Mouse (Mus musculus): ENCODE measurements at regions not wholly inside any gene's neighbourhood (a gene's known extent, or its start where the extent isn't known, plus 50 kb on each side); places are given as distances from the start of the nearest gene placed in this dataset.

DNA sequence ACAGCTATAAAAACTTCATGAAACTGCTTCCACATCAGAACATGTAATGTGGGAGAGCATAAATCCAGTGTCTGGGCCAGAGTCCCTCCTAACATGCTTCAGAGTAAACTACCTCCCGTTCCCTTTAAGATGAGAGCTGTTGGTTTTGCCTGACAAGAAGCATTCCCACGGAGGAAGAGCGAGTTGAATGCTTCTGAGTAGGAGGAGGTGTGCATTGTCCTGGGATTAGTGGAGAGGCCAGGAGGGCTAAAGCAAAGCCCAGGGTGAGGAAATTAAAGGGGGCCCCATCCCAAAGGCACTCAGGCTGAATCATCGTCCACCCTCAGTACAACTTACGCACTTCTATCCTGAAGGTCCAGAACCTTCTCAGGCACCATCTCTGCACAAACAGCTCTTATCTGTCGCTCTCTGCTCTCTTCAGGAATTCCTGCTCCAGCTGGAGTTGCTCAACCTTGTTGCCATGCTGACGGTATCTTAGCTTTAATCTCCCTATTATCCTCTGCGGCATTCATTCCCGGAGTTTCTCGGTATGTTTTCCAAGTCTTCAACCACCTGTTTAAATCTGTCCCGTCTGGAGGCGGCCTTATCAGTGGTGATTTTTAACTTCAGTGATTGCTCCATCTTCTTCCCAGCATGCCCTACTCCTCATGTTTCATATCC, 85.9 kb upstream of the Magi3 start:
- Histone ChIP-seq H3K27me3 (replicated peaks; ENCODE audit: control insufficient read depth, insufficient read depth, low read length) (no peaks in the 10 kb centered on the region), H3K9me3 (ENCODE audit: control insufficient read depth, low read length) (no peaks in the 10 kb centered on the region), H3K36me3 (ENCODE audit: control insufficient read depth, insufficient read depth, low read length) (no peaks in the 10 kb centered on the region), H3K27ac (replicated peaks; ENCODE audit: low read depth, low read length) (no peak overlapping the region), H3K4me3 (ENCODE audit: low read depth, low read length) (no peak overlapping the region), H3K4me1 (ENCODE audit: control insufficient read depth, insufficient read depth, low read length) (no peaks in the 10 kb centered on the region), H3K9ac (ENCODE audit: low read depth, low read length) (no peak overlapping the region), H3K4me2 (ENCODE audit: low read depth, low read length) (no peak overlapping the region)
- DNase-seq (ENCODE audit: low spot score) (peak; percentile 74), ATAC-seq (ENCODE audit: low read depth) (peak; percentile 76)
- 26% methylated on average over 12 of the region's 12 CpGs for WGBS

- Histone ChIP-seq H3K4me2 (ENCODE audit: low read depth, low read length) (no peak overlapping the region), H3K9ac (ENCODE audit: low read depth, low read length) (no peak overlapping the region), H3K36me3 (ENCODE audit: control insufficient read depth, insufficient read depth, low read length) (no peaks in the 10 kb centered on the region), H3K9me3 (ENCODE audit: control insufficient read depth, low read length) (no peaks in the 10 kb centered on the region), H3K4me1 (ENCODE audit: control insufficient read depth, insufficient read depth, low read length) (no peaks in the 10 kb centered on the region), H3K27ac (replicated peaks; ENCODE audit: low read depth, low read length) (no peak overlapping the region), H3K27me3 (replicated peaks; ENCODE audit: control insufficient read depth, insufficient read depth, low read length) (no peaks in the 10 kb centered on the region), H3K4me3 (ENCODE audit: low read depth, low read length) (no peak overlapping the region)
- ATAC-seq (ENCODE audit: low read depth) = peak; percentile 48; the same call in 1 of the 2 replicates
- DNase-seq (ENCODE audit: low spot score) = peak; percentile 47
- WGBS = 57% methylated on average over 7 of the region's 7 CpGs
Observed at GRCm38 (mm10) chr3:104303577-104303976, 83.4 kb upstream of the Magi3 start.

GRCm38 (mm10) chr3:104300201-104300600, 80.0 kb upstream of the Magi3 start:
- DNase-seq (ENCODE audit: low spot score) (no peak), ATAC-seq (ENCODE audit: low read depth) (no peak)
- Histone ChIP-seq H3K36me3 (ENCODE audit: control insufficient read depth, insufficient read depth, low read length) (no peaks in the 10 kb centered on the region), H3K4me3 (ENCODE audit: low read depth, low read length) (no peak overlapping the region), H3K4me2 (ENCODE audit: low read depth, low read length) (no peak overlapping the region), H3K9ac (ENCODE audit: low read depth, low read length) (no peak overlapping the region), H3K4me1 (ENCODE audit: control insufficient read depth, insufficient read depth, low read length) (peaks cover 3% of the 10 kb centered on the region; the same call in 1 of the 2 replicates), H3K27me3 (replicated peaks; ENCODE audit: control insufficient read depth, insufficient read depth, low read length) (no peaks in the 10 kb centered on the region), H3K9me3 (ENCODE audit: control insufficient read depth, low read length) (no peaks in the 10 kb centered on the region), H3K27ac (replicated peaks; ENCODE audit: low read depth, low read length) (no peak overlapping the region)
- WGBS = 92% methylated on average over 5 of the region's 5 CpGs

GRCm38 (mm10) chr3:104298878-104299277, 78.7 kb upstream of the Magi3 start:
- no peak overlapping the region for H3K4me3 ChIP-seq (ENCODE audit: low read depth, low read length)

GRCm38 (mm10) chr3:104298409-104298808, 78.2 kb upstream of the Magi3 start:
- Histone ChIP-seq H3K9me3 (ENCODE audit: control insufficient read depth, low read length) (no peaks in the 10 kb centered on the region), H3K27ac (replicated peaks; ENCODE audit: low read depth, low read length) (no peak overlapping the region), H3K9ac (ENCODE audit: low read depth, low read length) (no peak overlapping the region), H3K36me3 (ENCODE audit: control insufficient read depth, insufficient read depth, low read length) (no peaks in the 10 kb centered on the region), H3K4me2 (ENCODE audit: low read depth, low read length) (no peak overlapping the region), H3K27me3 (replicated peaks; ENCODE audit: control insufficient read depth, insufficient read depth, low read length) (no peaks in the 10 kb centered on the region), H3K4me1 (ENCODE audit: control insufficient read depth, insufficient read depth, low read length) (peaks cover 9% of the 10 kb centered on the region), H3K4me3 (ENCODE audit: low read depth, low read length) (no peak overlapping the region)
- DNase-seq (ENCODE audit: low spot score) (no peak), ATAC-seq (ENCODE audit: low read depth) (no peak)
- WGBS = 83% methylated on average over 2 of the region's 2 CpGs

More at GRCm38 (mm10) chr3:104298878-104299277, 78.7 kb upstream of the Magi3 start:
- no peak overlapping the region for H3K4me2 ChIP-seq (ENCODE audit: low read depth, low read length)
- peaks cover 9% of the 10 kb centered on the region for H3K4me1 ChIP-seq (ENCODE audit: control insufficient read depth, insufficient read depth, low read length)
- ATAC-seq (ENCODE audit: low read depth) (no peak), DNase-seq (ENCODE audit: low spot score) (no peak)
- 57% methylated on average over 4 of the region's 4 CpGs for WGBS
- no peaks in the 10 kb centered on the region for H3K27me3 ChIP-seq (replicated peaks; ENCODE audit: control insufficient read depth, insufficient read depth, low read length)
- no peak overlapping the region for H3K9ac ChIP-seq (ENCODE audit: low read depth, low read length)
- no peaks in the 10 kb centered on the region for H3K36me3 ChIP-seq (ENCODE audit: control insufficient read depth, insufficient read depth, low read length)
- H3K9me3 ChIP-seq (ENCODE audit: control insufficient read depth, low read length) = no peaks in the 10 kb centered on the region
- no peak overlapping the region for H3K27ac ChIP-seq (replicated peaks; ENCODE audit: low read depth, low read length)

DNA sequence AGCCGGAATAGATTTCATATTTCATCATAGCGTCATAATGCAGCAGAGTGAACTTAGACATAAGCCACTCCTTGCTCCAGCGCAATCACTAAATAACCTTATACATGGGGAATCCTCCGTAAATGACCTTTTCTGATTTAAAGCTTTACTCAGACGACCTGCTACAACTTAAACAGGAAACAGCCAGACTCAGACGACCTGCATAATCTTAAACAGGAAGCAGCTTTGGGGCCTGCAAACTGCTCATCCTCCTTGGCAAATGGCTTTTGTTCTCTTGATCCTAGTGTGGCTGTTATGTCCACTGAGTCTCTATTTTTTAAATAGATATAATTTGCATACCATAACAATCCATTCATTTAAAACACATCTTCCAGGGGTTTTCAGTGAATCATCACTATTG, 76.9 kb upstream of the Magi3 start:
- Histone ChIP-seq H3K4me1 (ENCODE audit: control insufficient read depth, insufficient read depth, low read length) (peaks cover 9% of the 10 kb centered on the region), H3K9ac (ENCODE audit: low read depth, low read length) (no peak overlapping the region), H3K27me3 (replicated peaks; ENCODE audit: control insufficient read depth, insufficient read depth, low read length) (no peaks in the 10 kb centered on the region), H3K4me3 (ENCODE audit: low read depth, low read length) (no peak overlapping the region), H3K27ac (replicated peaks; ENCODE audit: low read depth, low read length) (no peak overlapping the region), H3K9me3 (ENCODE audit: control insufficient read depth, low read length) (no peaks in the 10 kb centered on the region), H3K4me2 (ENCODE audit: low read depth, low read length) (no peak overlapping the region), H3K36me3 (ENCODE audit: control insufficient read depth, insufficient read depth, low read length) (no peaks in the 10 kb centered on the region)
- DNase-seq (ENCODE audit: low spot score) (no peak), ATAC-seq (ENCODE audit: low read depth) (no peak)
- 58% methylated on average over 6 of the region's 6 CpGs for whole genome bisulfite sequencing

DNA sequence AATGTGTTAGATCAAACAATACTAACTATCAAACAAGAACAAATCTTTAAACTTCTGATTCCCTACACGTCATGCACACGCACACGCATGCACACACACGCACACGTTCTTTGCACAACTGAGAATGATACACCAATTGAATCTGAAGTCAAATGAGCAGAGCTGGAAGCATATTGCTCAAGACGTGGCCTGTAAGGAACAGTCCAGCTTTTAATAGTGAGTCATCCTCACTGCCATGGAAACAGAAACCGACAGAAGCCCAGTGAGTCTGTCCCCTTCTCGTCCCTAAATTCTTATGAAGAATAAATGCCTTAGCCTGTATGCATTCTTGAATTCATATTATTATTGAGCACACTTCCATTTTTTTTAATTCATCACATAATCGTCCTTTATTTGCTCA, 75.7 kb upstream of the Magi3 start:
- no peak for ATAC-seq (ENCODE audit: low read depth)
- H3K9me3 ChIP-seq (ENCODE audit: control insufficient read depth, low read length) = no peaks in the 10 kb centered on the region
- H3K27ac ChIP-seq (replicated peaks; ENCODE audit: low read depth, low read length) = no peak overlapping the region
- H3K4me1 ChIP-seq (ENCODE audit: control insufficient read depth, insufficient read depth, low read length) = peaks cover 9% of the 10 kb centered on the region
- H3K9ac ChIP-seq (ENCODE audit: low read depth, low read length) = no peak overlapping the region
- H3K4me3 ChIP-seq (ENCODE audit: low read depth, low read length) = no peak overlapping the region
- H3K36me3 ChIP-seq (ENCODE audit: control insufficient read depth, insufficient read depth, low read length) = no peaks in the 10 kb centered on the region
- no peak for DNase-seq (ENCODE audit: low spot score)
- no peak overlapping the region for H3K4me2 ChIP-seq (ENCODE audit: low read depth, low read length)
- 76% methylated on average over 9 of the region's 9 CpGs for WGBS
- H3K27me3 ChIP-seq (replicated peaks; ENCODE audit: control insufficient read depth, insufficient read depth, low read length) = no peaks in the 10 kb centered on the region

DNA sequence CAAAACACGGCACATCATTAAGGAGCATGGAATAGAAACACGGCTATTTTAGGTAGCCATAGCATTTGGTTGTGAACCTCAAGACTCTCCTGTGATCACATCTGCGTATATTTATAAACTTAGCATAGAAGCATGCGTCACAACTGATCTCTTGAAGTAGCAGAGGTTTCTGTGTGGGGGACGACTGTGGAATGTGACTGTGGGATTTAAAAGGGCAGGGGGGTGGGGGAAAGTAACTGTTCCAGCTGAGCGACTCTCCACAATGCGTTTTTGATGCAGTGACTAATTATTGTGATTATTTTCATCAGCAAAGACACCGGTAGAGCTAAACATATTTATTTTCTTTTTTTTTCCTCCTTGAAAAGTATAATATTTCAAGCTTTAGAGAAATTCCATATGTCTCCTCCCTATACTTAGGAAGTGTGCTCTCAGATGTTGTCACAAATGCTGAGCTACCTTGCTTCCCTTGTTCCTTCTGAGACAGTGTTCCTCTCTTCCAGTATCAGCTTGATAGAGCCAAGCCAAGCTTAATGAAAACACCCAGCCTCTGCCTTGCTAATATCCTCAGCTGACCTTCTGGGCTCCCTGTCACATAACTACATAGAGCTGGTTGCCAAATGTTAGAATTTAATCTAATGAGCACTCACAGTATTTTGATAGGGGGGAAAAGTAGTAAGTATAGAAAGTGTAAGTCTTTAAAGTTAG, 75.0 kb upstream of the Magi3 start:
- H3K9me3 ChIP-seq (ENCODE audit: control insufficient read depth, low read length) = no peaks in the 10 kb centered on the region
- DNase-seq (ENCODE audit: low spot score) (peak; percentile 66), ATAC-seq (ENCODE audit: low read depth) (peak; percentile 55; the same call in 1 of the 2 replicates)
- no peaks in the 10 kb centered on the region for H3K36me3 ChIP-seq (ENCODE audit: control insufficient read depth, insufficient read depth, low read length)
- 15% methylated on average over 8 of the region's 8 CpGs for WGBS
- H3K27ac ChIP-seq (replicated peaks; ENCODE audit: low read depth, low read length) = no peak overlapping the region
- no peak overlapping the region for H3K9ac ChIP-seq (ENCODE audit: low read depth, low read length)
- H3K4me3 ChIP-seq (ENCODE audit: low read depth, low read length) = no peak overlapping the region
- H3K4me1 ChIP-seq (ENCODE audit: control insufficient read depth, insufficient read depth, low read length) = peaks cover 9% of the 10 kb centered on the region
- H3K4me2 ChIP-seq (ENCODE audit: low read depth, low read length) = no peak overlapping the region
- H3K27me3 ChIP-seq (replicated peaks; ENCODE audit: control insufficient read depth, insufficient read depth, low read length) = no peaks in the 10 kb centered on the region

GRCm38 (mm10) chr3:104293869-104294268, 73.7 kb upstream of the Magi3 start:
- H3K27me3 ChIP-seq (replicated peaks; ENCODE audit: control insufficient read depth, insufficient read depth, low read length) = no peaks in the 10 kb centered on the region
- H3K4me1 ChIP-seq (ENCODE audit: control insufficient read depth, insufficient read depth, low read length) = peaks cover 9% of the 10 kb centered on the region
- ATAC-seq (ENCODE audit: low read depth) = no peak
- H3K4me3 ChIP-seq (ENCODE audit: low read depth, low read length) = no peak overlapping the region
- no peak overlapping the region for H3K27ac ChIP-seq (replicated peaks; ENCODE audit: low read depth, low read length)
- H3K36me3 ChIP-seq (ENCODE audit: control insufficient read depth, insufficient read depth, low read length) = no peaks in the 10 kb centered on the region
- DNase-seq (ENCODE audit: low spot score) = no peak
- H3K9me3 ChIP-seq (ENCODE audit: control insufficient read depth, low read length) = no peaks in the 10 kb centered on the region
- H3K4me2 ChIP-seq (ENCODE audit: low read depth, low read length) = no peak overlapping the region
- WGBS = 69% methylated on average over 3 of the region's 3 CpGs
- no peak overlapping the region for H3K9ac ChIP-seq (ENCODE audit: low read depth, low read length)

All from embryonic facial prominence, embryonic 14.5 days (tissue).